Mouse (Mus musculus) bone marrow macrophage, adult 2 months (primary cell): Measurements from ENCODE around the gene Zfp952.

ENCODE experiments used
- CTCF ChIP-seq: IDR thresholded peaks from 2 replicates; pipeline ENCODE4 v1.5.1; 2012; ENCODE audit warnings: low read depth, mild to moderate bottlenecking, low read length, moderate library complexity
- POLR2A ChIP-seq: IDR thresholded peaks from 2 replicates; pipeline ENCODE4 v1.6.1; 2012; ENCODE audit warnings: mild to moderate bottlenecking, low read depth, low read length, borderline replicate concordance

DNA sequence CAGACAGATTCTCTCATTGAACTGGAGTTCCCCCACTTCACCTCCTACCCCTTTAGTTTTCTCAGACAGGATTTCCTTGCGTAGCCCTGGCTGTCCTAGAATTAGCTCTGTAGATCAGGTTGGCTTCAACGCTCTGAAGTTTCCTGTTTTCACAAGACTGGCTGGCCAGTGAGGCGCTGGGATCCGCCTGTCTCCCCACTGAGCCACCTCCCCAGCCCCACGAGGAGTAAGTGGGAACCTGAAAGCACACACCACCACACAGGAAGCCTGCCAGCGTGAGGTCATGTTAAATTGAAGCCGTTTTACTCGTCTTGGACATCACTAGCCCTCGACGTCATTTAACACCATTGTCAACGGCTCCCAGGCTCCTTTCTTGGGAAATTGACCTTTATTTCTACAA, 41.9 kb upstream of the Zfp952 start:
- TF ChIP-seq POLR2A = no peak
- no peak for TF ChIP-seq CTCF
